Mouse (Mus musculus) midbrain, embryonic 13.5 days (tissue): ENCODE results near the gene Pcdh15. TPM values are rescaled to one million over a fixed set of nuclear protein-coding genes. Genes with fewer than 3 reads are reported as not detected.

Experiments used
- ATAC-seq: fragments of 200-750 bp; cut with Nextera tagmentation; 2 replicates; pipeline ENCODE4 v1.8.0; 2017; ENCODE audit warnings: mild to moderate bottlenecking, moderate TSS enrichment, moderate library complexity
- H3K27ac ChIP-seq: fragments of 300-500 bp; sonication (generic); 2 replicates; pipeline ENCODE4 v1.5.1; 2015; ENCODE audit warnings: inconsistent platforms, mild to moderate bottlenecking, moderate library complexity
- H3K27me3 ChIP-seq: fragments of 300-500 bp; sonication (generic); 2 replicates; pipeline ENCODE4 v1.6.1; 2015; ENCODE audit warnings: mild to moderate bottlenecking, inconsistent platforms
- H3K36me3 ChIP-seq: fragments of 300-500 bp; sonication (generic); 2 replicates; pipeline ENCODE4 v1.6.1; 2015; ENCODE audit warnings: mild to moderate bottlenecking, inconsistent platforms
- H3K4me1 ChIP-seq: fragments of 300-500 bp; sonication (generic); replicated peaks from 2 replicates; pipeline ENCODE4 v1.6.1; 2015; ENCODE audit warnings: inconsistent platforms
- H3K4me2 ChIP-seq: fragments of 300-500 bp; sonication (generic); replicated peaks from 2 replicates; pipeline ENCODE4 v1.6.1; 2015; ENCODE audit warnings: moderate library complexity, mild to moderate bottlenecking, inconsistent platforms
- H3K4me3 ChIP-seq: fragments of 300-500 bp; sonication (generic); replicated peaks from 2 replicates; pipeline ENCODE4 v1.5.1; 2015; ENCODE audit warnings: mild to moderate bottlenecking, inconsistent platforms
- H3K9ac ChIP-seq: fragments of 300-500 bp; sonication (generic); replicated peaks from 2 replicates; pipeline ENCODE4 v1.6.1; 2015; ENCODE audit warnings: mild to moderate bottlenecking, inconsistent platforms
- H3K9me3 ChIP-seq: fragments of 300-500 bp; sonication (generic); 2 replicates; pipeline ENCODE4 v1.6.1; 2016; ENCODE audit warnings: mild to moderate bottlenecking, inconsistent platforms
- WGBS: fragments of 180-500 bp; shearing (Covaris S2); methylation state at CpG from one replicate; pipeline ENCODE4 v1.1.7; 2015; 5-methylcytosine and 5-hydroxymethylcytosine counted together
- polyA plus RNA-seq: library from polyadenylated mRNA; unstranded; fragments of >200 nt; fragmentation: Nextera tagmentation; extraction: Ambion mirVana; gene quantifications from 2 replicates; pipeline ENCODE4 v1.2.1, GENCODE M21; 2015

Gene Pcdh15
- polyA plus RNA-seq, 1 experiment from 2014 or later, result 5.9 TPM

GRCm38 (mm10) chr10:73700519-73701286, 601.6 kb downstream of the Pcdh15 start:
- Histone ChIP-seq H3K9ac (no peak overlapping the region), H3K4me3 (no peak overlapping the region), H3K27me3 (no peaks in the 10 kb centered on the region), H3K4me1 (peaks cover 4% of the 10 kb centered on the region; the same call in 1 of the 2 replicates), H3K27ac (no peak overlapping the region), H3K9me3 (no peaks in the 10 kb centered on the region), H3K36me3 (no peaks in the 10 kb centered on the region), H3K4me2 (no peak overlapping the region)
- peak; percentile 56 for ATAC-seq
- WGBS, result 35% methylated on average over 5 of the region's 5 CpGs

- Histone ChIP-seq H3K4me1 (no peaks in the 10 kb centered on the region), H3K9me3 (no peaks in the 10 kb centered on the region), H3K27ac (no peak overlapping the region), H3K9ac (no peak overlapping the region), H3K36me3 (no peaks in the 10 kb centered on the region), H3K27me3 (no peaks in the 10 kb centered on the region), H3K4me3 (no peak overlapping the region), H3K4me2 (no peak overlapping the region)
- WGBS, result 86% methylated on average over 7 of the region's 7 CpGs
- ATAC-seq, result no peak
Observed at GRCm38 (mm10) chr10:73725566-73726240, 626.6 kb downstream of the Pcdh15 start.

GRCm38 (mm10) chr10:73733246-73733645, 634.1 kb downstream of the Pcdh15 start:
- no peak for ATAC-seq
- Histone ChIP-seq H3K9me3 (no peaks in the 10 kb centered on the region), H3K9ac (no peak overlapping the region), H3K4me2 (no peak overlapping the region), H3K36me3 (no peaks in the 10 kb centered on the region), H3K27ac (no peak overlapping the region), H3K4me3 (no peak overlapping the region), H3K27me3 (no peaks in the 10 kb centered on the region), H3K4me1 (no peaks in the 10 kb centered on the region)
- WGBS, result 91% methylated on average over 7 of the region's 7 CpGs

- Histone ChIP-seq H3K9me3 (no peaks in the 10 kb centered on the region), H3K4me1 (0 out of 2 replicates have a peak, but pooled peaks cover 2% of the 10 kb centered on the region)
- WGBS, result 31% methylated on average over 2 of the region's 2 CpGs
Observed at GRCm38 (mm10) chr10:73749021-73749420, 649.9 kb downstream of the Pcdh15 start.

GRCm38 (mm10) chr10:73753876-73754275, 654.7 kb downstream of the Pcdh15 start:
- H3K4me2 ChIP-seq, result no peak overlapping the region
- WGBS, result 46% methylated on average over 3 of the region's 3 CpGs
- H3K9ac ChIP-seq, result no peak overlapping the region
- H3K4me3 ChIP-seq, result no peak overlapping the region
- 0 out of 2 replicates have a peak, but pooled peaks cover 2% of the 10 kb centered on the region for H3K4me1 ChIP-seq
- ATAC-seq, result no peak
- H3K9me3 ChIP-seq, result no peaks in the 10 kb centered on the region
- no peaks in the 10 kb centered on the region for H3K27me3 ChIP-seq
- no peaks in the 10 kb centered on the region for H3K36me3 ChIP-seq
- no peak overlapping the region for H3K27ac ChIP-seq

More at GRCm38 (mm10) chr10:73749021-73749420, 649.9 kb downstream of the Pcdh15 start:
- no peak for ATAC-seq
- H3K4me3 ChIP-seq, result no peak overlapping the region
- H3K27ac ChIP-seq, result no peak overlapping the region
- no peaks in the 10 kb centered on the region for H3K27me3 ChIP-seq
- no peaks in the 10 kb centered on the region for H3K36me3 ChIP-seq
- no peak overlapping the region for H3K4me2 ChIP-seq
- no peak overlapping the region for H3K9ac ChIP-seq

GRCm38 (mm10) chr10:73782945-73783344, 683.8 kb downstream of the Pcdh15 start:
- no peak overlapping the region for H3K4me3 ChIP-seq
- no peaks in the 10 kb centered on the region for H3K4me1 ChIP-seq
- no peak overlapping the region for H3K9ac ChIP-seq
- no peak for ATAC-seq
- H3K36me3 ChIP-seq, result no peaks in the 10 kb centered on the region
- H3K27me3 ChIP-seq, result no peaks in the 10 kb centered on the region
- WGBS, result 60% methylated on average over 4 of the region's 4 CpGs
- H3K9me3 ChIP-seq, result no peaks in the 10 kb centered on the region
- H3K4me2 ChIP-seq, result no peak overlapping the region
- H3K27ac ChIP-seq, result no peak overlapping the region

- Histone ChIP-seq H3K36me3 (no peaks in the 10 kb centered on the region), H3K27ac (no peak overlapping the region), H3K4me3 (no peak overlapping the region), H3K4me2 (no peak overlapping the region), H3K9ac (no peak overlapping the region), H3K9me3 (no peaks in the 10 kb centered on the region), H3K4me1 (no peaks in the 10 kb centered on the region), H3K27me3 (no peaks in the 10 kb centered on the region)
- WGBS, result 67% methylated on average over 3 of the region's 3 CpGs
- no peak for ATAC-seq
Observed at GRCm38 (mm10) chr10:73788163-73788562, 689.0 kb downstream of the Pcdh15 start.

- H3K27me3 ChIP-seq, result no peaks in the 10 kb centered on the region
- H3K9me3 ChIP-seq, result no peaks in the 10 kb centered on the region
- H3K4me2 ChIP-seq, result no peak overlapping the region
- no peak overlapping the region for H3K27ac ChIP-seq
- no peaks in the 10 kb centered on the region for H3K4me1 ChIP-seq
- ATAC-seq, result no peak
- H3K4me3 ChIP-seq, result no peak overlapping the region
- 85% methylated on average over 4 of the region's 4 CpGs for WGBS
- no peaks in the 10 kb centered on the region for H3K36me3 ChIP-seq
- no peak overlapping the region for H3K9ac ChIP-seq
Observed at GRCm38 (mm10) chr10:73805069-73805468, 705.9 kb downstream of the Pcdh15 start.

GRCm38 (mm10) chr10:73812311-73812710, 713.2 kb downstream of the Pcdh15 start:
- Histone ChIP-seq H3K27me3 (no peaks in the 10 kb centered on the region), H3K4me2 (no peak overlapping the region), H3K27ac (no peak overlapping the region), H3K9me3 (no peaks in the 10 kb centered on the region), H3K4me1 (no peaks in the 10 kb centered on the region), H3K9ac (no peak overlapping the region), H3K36me3 (no peaks in the 10 kb centered on the region), H3K4me3 (no peak overlapping the region)
- WGBS, result 69% methylated on average over 8 of the region's 8 CpGs
- no peak for ATAC-seq

GRCm38 (mm10) chr10:73821657-73822583, 722.8 kb downstream of the Pcdh15 start:
- Histone ChIP-seq H3K9me3 (no peaks in the 10 kb centered on the region), H3K4me1 (peaks cover 12% of the 10 kb centered on the region), H3K36me3 (no peaks in the 10 kb centered on the region), H3K27me3 (no peaks in the 10 kb centered on the region), H3K9ac (peak overlapping the region; percentile 52; the same call in 1 of the 2 replicates), H3K4me3 (peak overlapping the region; percentile 28), H3K4me2 (peak overlapping the region; percentile 56), H3K27ac (no peak overlapping the region)
- 30% methylated on average over 22 of the region's 22 CpGs for WGBS
- ATAC-seq, result peak; percentile 94

GRCm38 (mm10) chr10:73823214-73823613, 724.1 kb downstream of the Pcdh15 start:
- Histone ChIP-seq H3K4me1 (peaks cover 12% of the 10 kb centered on the region), H3K9ac (no peak overlapping the region), H3K27me3 (no peaks in the 10 kb centered on the region), H3K4me3 (no peak overlapping the region), H3K4me2 (no peak overlapping the region), H3K27ac (no peak overlapping the region), H3K9me3 (no peaks in the 10 kb centered on the region), H3K36me3 (no peaks in the 10 kb centered on the region)
- ATAC-seq, result no peak
- 79% methylated on average over 4 of the region's 4 CpGs for WGBS
